Mouse (Mus musculus): ENCODE results near the gene Topaz1.

DNA sequence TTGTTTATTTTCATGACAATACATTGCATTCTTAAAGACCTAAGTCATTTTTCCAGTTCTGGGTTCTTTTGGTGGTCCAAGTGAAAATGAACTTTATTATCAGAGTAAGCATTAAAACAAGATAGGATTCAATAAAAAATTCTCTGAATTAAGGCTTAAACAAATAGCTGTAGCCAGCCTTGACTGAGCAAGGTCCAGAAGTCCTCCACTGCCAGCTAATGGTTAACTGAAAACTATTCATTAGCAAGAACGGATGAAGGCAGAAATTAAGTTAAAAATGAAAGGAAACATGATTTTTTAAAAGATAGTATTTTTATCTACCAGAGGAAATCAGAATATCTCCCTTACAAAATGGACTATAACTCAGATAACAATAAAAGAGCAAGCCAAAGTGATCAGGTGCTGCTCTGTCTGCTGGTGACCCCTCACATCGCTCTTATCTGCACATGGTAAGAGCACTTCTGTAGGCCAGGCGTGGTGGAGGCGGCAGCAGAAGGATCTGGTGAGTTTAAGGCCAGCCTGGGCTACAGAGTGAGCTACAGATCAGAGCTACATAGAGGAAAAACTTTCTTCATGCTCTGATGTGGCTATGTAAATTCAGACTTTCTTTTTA, 68.2 kb downstream of the Topaz1 start:
- TF ChIP-seq CHD2 (IDR thresholded peaks at IDR 0.05; ENCODE audit: low read length) (no peak), CHD1 (IDR thresholded peaks at IDR 0.05; ENCODE audit: low read depth, low read length) (no peak), HCFC1 (IDR thresholded peaks at IDR 0.05; ENCODE audit: low read depth, low read length) (no peak), ZMIZ1 (IDR thresholded peaks at IDR 0.05; ENCODE audit: low read depth, low read length) (no peak), POLR2A (IDR thresholded peaks at IDR 0.05; ENCODE audit: low read depth, low read length) (no peak), MAX (IDR thresholded peaks at IDR 0.05; ENCODE audit: low read length) (no peak), RCOR1 (conservative IDR thresholded peaks at IDR 0.05; ENCODE audit: low read depth, low read length) (no peak), CTCF (conservative IDR thresholded peaks at IDR 0.05 in 1 of 2, IDR thresholded peaks at IDR 0.05 in 1 of 2; ENCODE audit: low read depth in 2 of 2, low read length in 2 of 2) (no peak), MYC (IDR thresholded peaks at IDR 0.05; ENCODE audit: low read depth, low read length) (no peak), EP300 (IDR thresholded peaks at IDR 0.05; ENCODE audit: low read length) (no peak), POLR2AphosphoS2 (IDR thresholded peaks at IDR 0.05; ENCODE audit: low read depth, low read length) (no peak)

Data from CH12.LX (cell line).